Mouse (Mus musculus) liver, adult 2 months (tissue): ENCODE measurements at regions not wholly inside any gene's neighbourhood (a gene's known extent, or its start where the extent isn't known, plus 50 kb on each side); places are given as distances from the start of the nearest gene placed in this dataset.

Experiments
- CTCF ChIP-seq: fragments of 200-500 bp; IDR thresholded peaks from 2 replicates; pipeline ENCODE4 v1.5.1; 2011; ENCODE audit warnings: low read depth, low read length, control low read depth
- POLR2A ChIP-seq: fragments of 200-500 bp; IDR thresholded peaks from 2 replicates; pipeline ENCODE4 v1.6.1; 2011; ENCODE audit warnings: low read length, control low read depth; ENCODE audit not compliant: insufficient read depth; ENCODE audit errors: extremely low read depth

GRCm38 (mm10) chr12:9191721-9192120 is 161.9 kb downstream of the Ttc32 start:
- TF ChIP-seq CTCF, result no peak
- no peak for TF ChIP-seq POLR2A
